ENCODE assay signal across 28 mouse cellular contexts in the genomic region with DNA sequence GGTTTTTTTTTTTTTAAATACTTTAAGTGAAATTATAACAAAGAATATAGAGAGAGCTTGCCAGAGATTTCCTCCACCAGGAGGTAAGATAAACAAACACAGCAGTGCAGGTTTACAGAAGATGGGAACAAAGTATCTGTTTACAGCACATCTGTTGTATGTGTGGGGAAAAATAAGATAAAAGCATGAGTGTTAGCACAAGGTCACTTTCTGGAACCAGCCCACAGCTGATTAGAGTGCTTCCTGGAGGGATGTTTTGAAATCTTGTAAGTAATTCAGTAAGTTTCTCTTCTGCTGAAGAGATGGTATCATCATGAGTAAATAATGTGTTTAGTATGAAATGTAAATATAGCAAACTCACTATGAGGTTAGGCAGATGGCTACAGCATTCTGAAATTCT. TPM values are rescaled to one million over a fixed set of nuclear protein-coding genes. Genes with fewer than 3 reads are reported as not detected.
A peak's percentile ranks its signal among the peaks of the same experiment; 100 is the strongest.
DNase-seq lines count a peak whose midpoint lies in the region; ATAC-seq and TF ChIP-seq lines count a peak whose summit lies in the region.
"Had no signal": no experiment of that assay in that cellular context is flagged by ENCODE, and none has a peak within 500 bp of the region (broad histone marks: within the 10 kb centered on the region; RNA-seq: fewer than 3 reads in every experiment).

No protein-coding gene starts in this region.

- ATAC-seq in embryonic facial prominence, embryonic 14.5 days (ENCODE audit: low read depth): no peak
- no peak for ATAC-seq in liver, embryonic 12.5 days
- ATAC-seq in lung, postnatal 0 days: no peak
- no peak for ATAC-seq in midbrain, embryonic 14.5 days (ENCODE audit: low FRiP score, low TSS enrichment)
- ATAC-seq: CD4-positive, CD25-positive, alpha-beta regulatory T cell, adult 4 months; forebrain, embryonic 14.5 days; forebrain, postnatal 0 days; hindbrain, postnatal 0 days had no signal

- H3K27ac ChIP-seq in embryonic facial prominence, embryonic 14.5 days (replicated peaks; ENCODE audit: low read depth, low read length): no peak overlapping the region
- H3K27ac ChIP-seq in embryonic facial prominence, embryonic 10.5 days (replicated peaks): no peak overlapping the region
- H3K27ac ChIP-seq in liver, adult 2 months (replicated peaks; ENCODE audit: insufficient read depth, low read depth, low read length): no peak overlapping the region
- no peak overlapping the region for H3K27ac ChIP-seq in liver, embryonic 12.5 days
- no peak overlapping the region for H3K27ac ChIP-seq in lung, postnatal 0 days (ENCODE audit: low read length)
- no peak overlapping the region for H3K27ac ChIP-seq in midbrain, embryonic 14.5 days (replicated peaks; ENCODE audit: low read depth, low read length)
- H3K27ac ChIP-seq: embryonic facial prominence, embryonic 15.5 days; gastrocnemius, adult 2 months; heart, embryonic 15.5 days; hindbrain, embryonic 14.5 days; hindbrain, postnatal 0 days had no signal

- TF ChIP-seq EP300 in lung, postnatal 0 days (IDR thresholded peaks at IDR 0.05): no peak

- no peak overlapping the region for H3K4me3 ChIP-seq in embryonic facial prominence, embryonic 14.5 days (ENCODE audit: low read depth, low read length)
- no peak overlapping the region for H3K4me3 ChIP-seq in embryonic facial prominence, embryonic 10.5 days
- no peak overlapping the region for H3K4me3 ChIP-seq in liver, adult 2 months (ENCODE audit: insufficient read depth, low read depth, low read length)
- H3K4me3 ChIP-seq in liver, embryonic 12.5 days: no peak overlapping the region
- no peak overlapping the region for H3K4me3 ChIP-seq in lung, postnatal 0 days (ENCODE audit: low read depth, low read length)
- no peak overlapping the region for H3K4me3 ChIP-seq in lung, adult 2 months (replicated peaks; ENCODE audit: extremely low read depth, low read depth, low read length)
- no peak overlapping the region for H3K4me3 ChIP-seq in midbrain, embryonic 14.5 days (replicated peaks; ENCODE audit: low read depth, low read length)
- H3K4me3 ChIP-seq: embryonic facial prominence, embryonic 15.5 days; gastrocnemius, adult 2 months; heart, embryonic 15.5 days had no signal

- no peak for TF ChIP-seq CTCF in liver, adult 2 months (IDR thresholded peaks at IDR 0.05; ENCODE audit: low read depth, low read length)
- no peak for TF ChIP-seq CTCF in lung, postnatal 0 days (IDR thresholded peaks at IDR 0.05)
- TF ChIP-seq CTCF in lung, adult 2 months (IDR thresholded peaks at IDR 0.05; ENCODE audit: insufficient read depth, low read length): no peak
- no peak for TF ChIP-seq CTCF in brain, embryonic 14.5 days (IDR thresholded peaks at IDR 0.05; ENCODE audit: borderline replicate concordance, extremely low read depth, insufficient read depth, insufficient read length)

- peak; percentile 8 for DNase-seq in embryonic facial prominence, embryonic 14.5 days (ENCODE audit: low spot score)
- DNase-seq in embryonic facial prominence, embryonic 10.5 days (ENCODE audit: low spot score): no peak
- DNase-seq in liver, adult 2 months (ENCODE audit: extremely low read depth, low read depth, low spot score): peak; percentile 28
- peak; percentile 7 for DNase-seq in lung, postnatal 0 days (ENCODE audit: low spot score)
- DNase-seq in lung, adult 2 months: no peak
- peak; percentile 1 for DNase-seq in brain, embryonic 14.5 days (ENCODE audit: low read depth)
- no peak for DNase-seq in midbrain, embryonic 14.5 days
- DNase-seq: adrenal gland, adult 2 months; adrenal gland, postnatal 14 days; cerebellum, adult 11-12 months; cerebellum, adult 8-10 months; cerebellum, postnatal 10 days; cerebellum, postnatal 36 days; embryo, embryonic 11 days; forebrain, postnatal 0 days; gastrocnemius, adult 2 months; gastrocnemius, postnatal 14 days; heart, adult 11 months; heart, postnatal 14 days; heart, postnatal 4 days had no signal

- TF ChIP-seq POLR2A in liver, adult 2 months (IDR thresholded peaks at IDR 0.05; ENCODE audit: extremely low read depth, insufficient read depth, low read length): no peak
- no peak for TF ChIP-seq POLR2A in lung, adult 2 months (IDR thresholded peaks at IDR 0.05; ENCODE audit: borderline replicate concordance, extremely low read depth, low read depth, low read length)
- TF ChIP-seq POLR2A in brain, embryonic 14.5 days (IDR thresholded peaks at IDR 0.05; ENCODE audit: borderline replicate concordance, extremely low read depth, insufficient read depth, insufficient read length, poor library complexity, severe bottlenecking): no peak

- H3K36me3 ChIP-seq in embryonic facial prominence, embryonic 14.5 days (ENCODE audit: control insufficient read depth, insufficient read depth, low read length): no peaks in the 10 kb centered on the region
- H3K36me3 ChIP-seq in embryonic facial prominence, embryonic 10.5 days (replicated peaks): no peaks in the 10 kb centered on the region
- H3K36me3 ChIP-seq in liver, adult 2 months (ENCODE audit: control insufficient read depth, insufficient read depth, low read length): no peaks in the 10 kb centered on the region
- no peaks in the 10 kb centered on the region for H3K36me3 ChIP-seq in liver, embryonic 12.5 days
- H3K36me3 ChIP-seq in lung, postnatal 0 days (ENCODE audit: insufficient read depth, low read length): no peaks in the 10 kb centered on the region
- no peaks in the 10 kb centered on the region for H3K36me3 ChIP-seq in midbrain, embryonic 14.5 days (ENCODE audit: control insufficient read depth, insufficient read depth, low read length)
- H3K36me3 ChIP-seq: embryonic facial prominence, embryonic 15.5 days; heart, embryonic 15.5 days had no signal

- no peaks in the 10 kb centered on the region for H3K4me1 ChIP-seq in embryonic facial prominence, embryonic 14.5 days (ENCODE audit: control insufficient read depth, insufficient read depth, low read length)
- no peaks in the 10 kb centered on the region for H3K4me1 ChIP-seq in embryonic facial prominence, embryonic 10.5 days
- H3K4me1 ChIP-seq in liver, adult 2 months (ENCODE audit: control insufficient read depth, insufficient read depth, low read length): no peaks in the 10 kb centered on the region
- no peaks in the 10 kb centered on the region for H3K4me1 ChIP-seq in liver, embryonic 12.5 days
- no peaks in the 10 kb centered on the region for H3K4me1 ChIP-seq in lung, postnatal 0 days (ENCODE audit: insufficient read depth, low read depth, low read length)
- H3K4me1 ChIP-seq in lung, adult 2 months (ENCODE audit: control insufficient read depth, insufficient read depth, low read length): no peaks in the 10 kb centered on the region
- no peaks in the 10 kb centered on the region for H3K4me1 ChIP-seq in midbrain, embryonic 14.5 days (ENCODE audit: control insufficient read depth, insufficient read depth, low read length)
- H3K4me1 ChIP-seq: embryonic facial prominence, embryonic 15.5 days; heart, embryonic 15.5 days had no signal

- H3K4me2 ChIP-seq in embryonic facial prominence, embryonic 14.5 days (ENCODE audit: low read depth, low read length): no peak overlapping the region
- no peak overlapping the region for H3K4me2 ChIP-seq in liver, embryonic 12.5 days
- no peak overlapping the region for H3K4me2 ChIP-seq in lung, postnatal 0 days (replicated peaks; ENCODE audit: low read depth, low read length)
- no peak overlapping the region for H3K4me2 ChIP-seq in midbrain, embryonic 14.5 days (ENCODE audit: low read length)
- H3K4me2 ChIP-seq: embryonic facial prominence, embryonic 15.5 days; heart, embryonic 11.5 days; heart, embryonic 15.5 days; hindbrain, embryonic 14.5 days had no signal

- H3K9me3 ChIP-seq in embryonic facial prominence, embryonic 14.5 days (ENCODE audit: control insufficient read depth, low read length): no peaks in the 10 kb centered on the region
- no peaks in the 10 kb centered on the region for H3K9me3 ChIP-seq in embryonic facial prominence, embryonic 10.5 days
- no peaks in the 10 kb centered on the region for H3K9me3 ChIP-seq in liver, embryonic 12.5 days (replicated peaks)
- H3K9me3 ChIP-seq in lung, postnatal 0 days (ENCODE audit: low read length): no peaks in the 10 kb centered on the region
- no peaks in the 10 kb centered on the region for H3K9me3 ChIP-seq in midbrain, embryonic 14.5 days (ENCODE audit: control insufficient read depth, low read length)
- H3K9me3 ChIP-seq: embryonic facial prominence, embryonic 15.5 days; heart, embryonic 15.5 days had no signal

- no peaks in the 10 kb centered on the region for H3K79me2 ChIP-seq in liver, adult 2 months (ENCODE audit: control insufficient read depth, insufficient read depth, low read length)

- no peaks in the 10 kb centered on the region for H3K27me3 ChIP-seq in embryonic facial prominence, embryonic 14.5 days (replicated peaks; ENCODE audit: control insufficient read depth, insufficient read depth, low read length)
- no peaks in the 10 kb centered on the region for H3K27me3 ChIP-seq in embryonic facial prominence, embryonic 10.5 days (replicated peaks; ENCODE audit: low read depth, poor library complexity, severe bottlenecking)
- H3K27me3 ChIP-seq in liver, adult 2 months (ENCODE audit: control insufficient read depth, insufficient read depth, low read length): no peaks in the 10 kb centered on the region
- no peaks in the 10 kb centered on the region for H3K27me3 ChIP-seq in liver, embryonic 12.5 days (replicated peaks)
- H3K27me3 ChIP-seq in lung, postnatal 0 days (replicated peaks; ENCODE audit: insufficient read depth, low read length): no peaks in the 10 kb centered on the region
- H3K27me3 ChIP-seq in midbrain, embryonic 14.5 days (ENCODE audit: control insufficient read depth, insufficient read depth, low read length): no peaks in the 10 kb centered on the region
- H3K27me3 ChIP-seq: embryonic facial prominence, embryonic 15.5 days; heart, embryonic 15.5 days had no signal

- H3K9ac ChIP-seq in embryonic facial prominence, embryonic 14.5 days (ENCODE audit: low read depth, low read length): no peak overlapping the region
- H3K9ac ChIP-seq in liver, adult 2 months (ENCODE audit: low read depth, low read length): no peak overlapping the region
- H3K9ac ChIP-seq in liver, embryonic 12.5 days: no peak overlapping the region
- H3K9ac ChIP-seq in lung, postnatal 0 days (replicated peaks; ENCODE audit: low read depth): no peak overlapping the region
- no peak overlapping the region for H3K9ac ChIP-seq in midbrain, embryonic 14.5 days (replicated peaks; ENCODE audit: low read length)
- H3K9ac ChIP-seq: embryonic facial prominence, embryonic 15.5 days; forebrain, postnatal 0 days; heart, embryonic 15.5 days; hindbrain, embryonic 14.5 days had no signal

RNA-seq across cellular contexts. Expression of gene Mplkip, which starts 57.0 kb away (rescaled TPM):
- 46.5 and 47.1 TPM in 2 replicates for polyA plus RNA-seq in embryonic facial prominence, embryonic 14.5 days (2014; fragmentation: Nextera tagmentation; extraction: Ambion mirVana)
- 49.4 and 53.2 TPM in 2 replicates for polyA plus RNA-seq in embryonic facial prominence, embryonic 10.5 days (2016; fragmentation: Nextera tagmentation; extraction: Ambion mirVana)
- 8.4 and 10.5 TPM in 2 replicates for total RNA-seq in liver, adult 2 months (2014; rRNA removed)
- 4.8 and 6.0 TPM in 2 replicates for polyA plus RNA-seq in liver, adult 2 months (2012; rRNA removed)
- polyA plus RNA-seq in liver, embryonic 12.5 days (2016; fragmentation: Nextera tagmentation; extraction: Ambion mirVana): 42.8 and 43.9 TPM in 2 replicates
- polyA plus RNA-seq in lung, postnatal 0 days (2015; fragmentation: Nextera tagmentation; extraction: Ambion mirVana): 36.8 and 38.1 TPM in 2 replicates
- 8.9 and 12.8 TPM in 2 replicates for polyA plus RNA-seq in lung, adult 2 months (2012; rRNA removed)
- polyA plus RNA-seq in brain, embryonic 14.5 days (2012; rRNA removed): 16.7 and 18.2 TPM in 2 replicates
- 49.3 and 51.7 TPM in 2 replicates for polyA plus RNA-seq in midbrain, embryonic 14.5 days (2014; fragmentation: Nextera tagmentation; extraction: Ambion mirVana)

RNA-seq across cellular contexts. Expression of gene Sugct, which starts 57.3 kb away (rescaled TPM):
- 3.4 and 4.9 TPM in 2 replicates for polyA plus RNA-seq in embryonic facial prominence, embryonic 14.5 days (2014; fragmentation: Nextera tagmentation; extraction: Ambion mirVana)
- polyA plus RNA-seq in embryonic facial prominence, embryonic 10.5 days (2016; fragmentation: Nextera tagmentation; extraction: Ambion mirVana): 3.6 and 3.8 TPM in 2 replicates
- 22.8 and 25.4 TPM in 2 replicates for total RNA-seq in liver, adult 2 months (2014; rRNA removed)
- polyA plus RNA-seq in liver, adult 2 months (2012; rRNA removed): 10.9 and 12.7 TPM in 2 replicates
- 3.1 and 3.3 TPM in 2 replicates for polyA plus RNA-seq in liver, embryonic 12.5 days (2016; fragmentation: Nextera tagmentation; extraction: Ambion mirVana)
- 8.7 and 9.3 TPM in 2 replicates for polyA plus RNA-seq in lung, postnatal 0 days (2015; fragmentation: Nextera tagmentation; extraction: Ambion mirVana)
- 0.63 and 1.1 TPM in 2 replicates for polyA plus RNA-seq in lung, adult 2 months (2012; rRNA removed)
- polyA plus RNA-seq in brain, embryonic 14.5 days (2012; rRNA removed): 1.2 and 1.7 TPM in 2 replicates
- polyA plus RNA-seq in midbrain, embryonic 14.5 days (2014; fragmentation: Nextera tagmentation; extraction: Ambion mirVana): 1.9 and 2.1 TPM in 2 replicates

Comparison
In these comparisons a context has a peak if more than half of its experiments do, and no peak if none do; other contexts are left out.
1. DNase-seq: peak in embryonic facial prominence, embryonic 14.5 days (single experiment), liver, adult 2 months (single experiment), lung, postnatal 0 days (single experiment) and brain, embryonic 14.5 days (single experiment); none in embryonic facial prominence, embryonic 10.5 days (single experiment), lung, adult 2 months (single experiment) and midbrain, embryonic 14.5 days (single experiment).